Mouse (Mus musculus) embryonic fibroblast, embryonic 13.5 days (primary cell): ENCODE data around the gene Sardh. TPM values are rescaled to one million over a fixed set of nuclear protein-coding genes. Genes with fewer than 3 reads are reported as not detected.

Source experiments
- H3K27ac ChIP-seq: 2 replicates; pipeline ENCODE4 v1.5.1; 2012; ENCODE audit warnings: low read length, control low read depth, inconsistent platforms; ENCODE audit not compliant: insufficient read depth
- H3K4me1 ChIP-seq: 2 replicates; pipeline ENCODE4 v1.6.1; 2011; ENCODE audit warnings: low read length; ENCODE audit not compliant: control insufficient read depth, insufficient read depth
- H3K4me3 ChIP-seq: 2 replicates; pipeline ENCODE4 v1.5.1; 2011; ENCODE audit warnings: mild to moderate bottlenecking, control low read depth, low read length; ENCODE audit not compliant: insufficient read depth
- CTCF ChIP-seq: IDR thresholded peaks from 2 replicates; pipeline ENCODE4 v1.5.1; 2011; ENCODE audit warnings: mild to moderate bottlenecking, control low read depth, low read length, moderate library complexity, borderline replicate concordance; ENCODE audit not compliant: insufficient read depth
- POLR2A ChIP-seq: IDR thresholded peaks from 2 replicates; pipeline ENCODE4 v1.6.1; 2011; ENCODE audit warnings: low read depth, mild to moderate bottlenecking, control low read depth, low read length, moderate library complexity
- polyA plus RNA-seq: library from polyadenylated mRNA; stranded (reverse); fragments of >200 nt; gene quantifications from 2 replicates; pipeline ENCODE4 v1.2.4, GENCODE M21; 2011; ENCODE audit warnings: low read depth; ENCODE audit not compliant: missing spikeins, insufficient read length

Sardh gene
- polyA plus RNA-seq, 1 experiment, result 17.5 TPM

- no peaks in the 10 kb centered on the region for H3K4me1 ChIP-seq
- no peak overlapping the region for H3K4me3 ChIP-seq
- no peak for TF ChIP-seq POLR2A
- no peak for TF ChIP-seq CTCF
- H3K27ac ChIP-seq, result no peak overlapping the region
Observed at GRCm38 (mm10) chr2:27154466-27155185, 93.5 kb downstream of the Sardh start.

DNA sequence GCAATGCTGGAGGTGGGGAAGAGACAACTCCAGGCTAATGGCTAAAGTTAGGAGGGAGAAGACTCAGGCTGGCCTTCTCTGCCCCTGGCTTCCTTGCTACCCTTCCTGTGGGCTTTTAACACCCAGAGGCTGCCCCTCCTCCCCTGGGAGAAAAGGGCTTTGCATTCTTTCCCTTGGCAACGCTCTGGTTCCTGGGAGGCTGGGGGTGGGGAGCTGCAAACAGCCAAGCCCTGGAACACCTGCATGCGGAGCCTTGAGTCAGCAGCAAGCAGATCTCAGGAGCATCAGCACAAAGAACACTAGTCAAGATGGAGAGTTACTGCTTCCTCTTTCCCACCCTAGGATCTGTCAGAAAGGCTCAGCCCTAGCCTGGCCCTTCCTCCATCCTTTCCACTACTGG, 98.7 kb downstream of the Sardh start:
- no peak for TF ChIP-seq POLR2A
- TF ChIP-seq CTCF, result no peak
- Histone ChIP-seq H3K4me1 (no peaks in the 10 kb centered on the region), H3K27ac (no peak overlapping the region), H3K4me3 (no peak overlapping the region)

GRCm38 (mm10) chr2:27146840-27147239, 101.3 kb downstream of the Sardh start:
- Histone ChIP-seq H3K27ac (no peak overlapping the region), H3K4me1 (no peaks in the 10 kb centered on the region), H3K4me3 (no peak overlapping the region)
- TF ChIP-seq CTCF, result no peak
- no peak for TF ChIP-seq POLR2A

GRCm38 (mm10) chr2:27144957-27145356, 103.2 kb downstream of the Sardh start:
- Histone ChIP-seq H3K27ac (no peak overlapping the region), H3K4me3 (no peak overlapping the region), H3K4me1 (no peaks in the 10 kb centered on the region)
- TF ChIP-seq CTCF (no peak), POLR2A (no peak)

DNA sequence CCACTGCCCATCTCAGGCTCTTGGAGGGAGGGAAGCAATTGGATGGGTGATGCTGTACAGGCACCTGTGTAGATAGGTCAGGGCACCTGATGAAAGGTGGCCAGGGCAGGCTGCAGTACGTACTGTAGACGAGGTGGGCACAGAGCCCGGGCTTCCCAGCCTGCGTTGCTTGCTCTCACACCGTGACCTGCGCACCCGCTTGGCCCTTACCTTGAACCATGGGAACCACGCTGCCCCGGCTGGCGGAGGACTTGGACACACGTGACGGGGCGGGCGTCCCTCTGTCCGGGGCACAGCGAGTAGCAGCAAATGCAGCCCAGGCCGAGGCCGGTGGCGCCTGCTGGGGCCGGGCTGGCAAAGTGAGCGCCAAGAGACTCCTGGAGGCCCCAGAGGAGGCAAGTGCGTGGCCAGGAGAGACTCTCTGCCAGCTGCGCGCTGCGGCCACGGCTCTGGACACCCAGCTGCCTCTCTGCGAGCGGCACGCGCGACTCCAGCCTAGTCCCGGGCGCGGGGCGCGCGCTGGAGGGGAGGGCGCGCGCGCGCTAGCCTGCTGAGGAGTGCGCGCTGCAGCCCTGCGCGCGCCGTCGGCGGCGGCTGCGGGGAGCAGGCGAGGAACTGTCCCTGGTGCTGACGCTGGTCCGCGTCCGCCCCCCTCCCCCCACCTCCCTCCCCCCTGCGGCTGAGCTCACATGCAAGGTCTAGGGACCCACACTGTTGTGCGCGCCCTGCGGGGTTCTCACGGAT, 106.0 kb downstream of the Sardh start, which contains the start of gene Fam163b:
Gene Fam163b (minus strand): TSS at position 542 of the 744 bp plus-strand sequence.
- H3K27ac ChIP-seq, result no peak within 1 kb of the TSS
- H3K4me3 ChIP-seq, result no peak within 1 kb of the TSS
- H3K4me1 ChIP-seq, result no peaks in the 10 kb centered on the region
- TF ChIP-seq CTCF (no peak), POLR2A (no peak)

Other genes starting within 250 kb of the Sardh start
- gene Cacfd1, start 238.4 kb downstream of the Sardh start, polyA plus RNA-seq, result 34.8 and 35.5 TPM in 2 replicates
- gene Slc2a6, start 220.3 kb downstream of the Sardh start, polyA plus RNA-seq, result 2.4 and 6.0 TPM in 2 replicates
- gene Mymk, start 176.2 kb downstream of the Sardh start, polyA plus RNA-seq, result not detected in 2 replicates
- gene Adamtsl2, start 169.0 kb downstream of the Sardh start, polyA plus RNA-seq, result 0.17 and 0.95 TPM in 2 replicates
- gene Fam163b, start 105.8 kb downstream of the Sardh start, polyA plus RNA-seq, result not detected in 2 replicates
- gene Dbh, start 83.1 kb downstream of the Sardh start, polyA plus RNA-seq, result not detected in 2 replicates
- 8.4 and 8.6 TPM in 2 replicates for gene Vav2, start 178.7 kb upstream of the Sardh start, polyA plus RNA-seq
- gene Brd3os, start 194.0 kb upstream of the Sardh start, polyA plus RNA-seq, result 9.0 and 10.0 TPM in 2 replicates